In the genomic region with DNA sequence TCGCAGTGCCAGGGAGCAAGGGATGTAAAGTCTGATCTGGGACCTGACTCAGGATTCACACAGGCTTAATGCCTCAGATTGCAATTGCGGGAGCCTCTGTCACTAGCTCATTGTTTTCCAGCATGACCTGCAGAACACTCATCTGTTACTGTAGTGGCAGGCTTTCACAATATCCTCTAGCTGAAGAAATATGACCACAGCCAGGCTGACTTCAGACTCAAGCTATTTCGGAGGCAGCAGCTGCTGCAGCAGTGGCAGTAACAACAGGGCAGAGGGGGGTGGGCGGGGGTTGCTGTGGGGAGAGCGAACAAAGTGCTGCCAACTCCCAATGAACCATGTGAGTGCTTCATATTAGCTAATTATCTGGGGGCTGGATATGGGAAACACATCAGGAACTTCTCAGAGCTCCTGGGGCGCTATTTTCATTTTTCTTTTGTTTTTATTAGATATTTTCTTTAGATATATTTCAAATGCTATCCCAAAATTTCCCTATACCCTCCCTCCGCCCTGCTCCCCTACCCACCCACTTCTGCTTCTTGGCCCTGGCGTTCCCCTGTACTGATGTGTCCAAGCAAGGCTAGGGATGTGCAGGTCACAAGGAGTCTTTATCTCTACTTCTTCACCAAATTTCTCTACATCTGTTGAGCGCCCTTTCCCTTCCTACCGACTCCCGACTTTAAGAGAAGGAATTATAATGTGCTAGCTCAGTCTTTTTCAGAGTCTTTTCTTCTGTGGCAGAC, we compare ENCODE assay signal across 10 mouse cellular contexts.
DNase-seq lines count a peak whose midpoint lies in the region; ATAC-seq and TF ChIP-seq lines count a peak whose summit lies in the region.
"Had no signal": no experiment of that assay in that cellular context is flagged by ENCODE, and none has a peak within 500 bp of the region (broad histone marks: within the 10 kb centered on the region; RNA-seq: fewer than 3 reads in every experiment).

No protein-coding gene starts in this region.

- H3K9ac ChIP-seq in lung, embryonic 16.5 days (ENCODE audit: low read length), result no peak overlapping the region
- no peak overlapping the region for H3K9ac ChIP-seq in forebrain, embryonic 11.5 days (ENCODE audit: low read length)
- H3K9ac ChIP-seq: embryonic facial prominence, embryonic 12.5 days; hindbrain, embryonic 13.5 days had no signal

- H3K36me3 ChIP-seq in lung, embryonic 16.5 days (ENCODE audit: control insufficient read depth, insufficient read depth, low read length), result no peaks in the 10 kb centered on the region
- H3K36me3 ChIP-seq in forebrain, embryonic 10.5 days (replicated peaks), result no peaks in the 10 kb centered on the region
- no peaks in the 10 kb centered on the region for H3K36me3 ChIP-seq in forebrain, embryonic 11.5 days (ENCODE audit: control insufficient read depth, insufficient read depth, low read length)
- H3K36me3 ChIP-seq: embryonic facial prominence, embryonic 12.5 days; hindbrain, embryonic 13.5 days had no signal

- no peaks in the 10 kb centered on the region for H3K27me3 ChIP-seq in lung, embryonic 16.5 days (ENCODE audit: control insufficient read depth, insufficient read depth, low read depth, low read length)
- no peaks in the 10 kb centered on the region for H3K27me3 ChIP-seq in forebrain, embryonic 10.5 days (ENCODE audit: poor library complexity, severe bottlenecking)
- H3K27me3 ChIP-seq in forebrain, embryonic 11.5 days (ENCODE audit: control insufficient read depth, insufficient read depth, low read length), result no peaks in the 10 kb centered on the region
- H3K27me3 ChIP-seq: embryonic facial prominence, embryonic 12.5 days; hindbrain, embryonic 13.5 days had no signal

- no peak for TF ChIP-seq CTCF in embryonic fibroblast, embryonic 13.5 days (IDR thresholded peaks at IDR 0.05; ENCODE audit: borderline replicate concordance, insufficient read depth, low read length)

- H3K4me2 ChIP-seq in lung, embryonic 16.5 days (ENCODE audit: low read depth, low read length), result no peak overlapping the region
- H3K4me2 ChIP-seq in forebrain, embryonic 11.5 days (ENCODE audit: low read depth, low read length, severe bottlenecking), result no peak overlapping the region
- H3K4me2 ChIP-seq: embryonic facial prominence, embryonic 12.5 days; hindbrain, embryonic 13.5 days had no signal

- no peaks in the 10 kb centered on the region for H3K9me3 ChIP-seq in lung, embryonic 16.5 days (ENCODE audit: control insufficient read depth, low read length)
- H3K9me3 ChIP-seq in forebrain, embryonic 10.5 days, result no peaks in the 10 kb centered on the region
- no peaks in the 10 kb centered on the region for H3K9me3 ChIP-seq in forebrain, embryonic 11.5 days (ENCODE audit: control insufficient read depth, low read length)
- H3K9me3 ChIP-seq: embryonic facial prominence, embryonic 12.5 days; hindbrain, embryonic 13.5 days had no signal

- peaks cover 5% of the 10 kb centered on the region; the same call in 1 of the 2 replicates for H3K4me1 ChIP-seq in embryonic fibroblast, embryonic 13.5 days (ENCODE audit: control insufficient read depth, insufficient read depth, low read length)
- no peaks in the 10 kb centered on the region for H3K4me1 ChIP-seq in lung, embryonic 16.5 days (replicated peaks; ENCODE audit: control insufficient read depth, insufficient read depth, low read length)
- H3K4me1 ChIP-seq in forebrain, embryonic 10.5 days, result no peaks in the 10 kb centered on the region
- no peaks in the 10 kb centered on the region for H3K4me1 ChIP-seq in forebrain, embryonic 11.5 days (replicated peaks; ENCODE audit: control insufficient read depth, insufficient read depth, low read length)
- H3K4me1 ChIP-seq: embryonic facial prominence, embryonic 12.5 days had no signal

- peak; percentile 64 for ATAC-seq in lung, embryonic 16.5 days (ENCODE audit: low read depth)
- ATAC-seq in forebrain, embryonic 11.5 days (replicated peaks; ENCODE audit: low FRiP score), result no peak

- 49% methylated on average over 11 of the region's 11 CpGs for WGBS in lung, embryonic 16.5 days
- 62% methylated on average over 11 of the region's 11 CpGs for WGBS in forebrain, embryonic 10.5 days
- 60% methylated on average over 11 of the region's 11 CpGs for WGBS in forebrain, embryonic 11.5 days

- TF ChIP-seq POLR2A in embryonic fibroblast, embryonic 13.5 days (IDR thresholded peaks at IDR 0.05; ENCODE audit: low read depth, low read length), result no peak

- H3K4me3 ChIP-seq in embryonic fibroblast, embryonic 13.5 days (ENCODE audit: insufficient read depth, low read length), result no peak overlapping the region
- H3K4me3 ChIP-seq in lung, embryonic 16.5 days (ENCODE audit: low read length), result no peak overlapping the region
- no peak overlapping the region for H3K4me3 ChIP-seq in forebrain, embryonic 10.5 days
- no peak overlapping the region for H3K4me3 ChIP-seq in forebrain, embryonic 11.5 days (ENCODE audit: low read depth, low read length)
- H3K4me3 ChIP-seq: embryonic facial prominence, embryonic 12.5 days; hindbrain, embryonic 13.5 days had no signal

- peak; percentile 13 for DNase-seq in embryo, embryonic 11 days
- no peak for DNase-seq in embryo, embryonic 10 days (ENCODE audit: low spot score)
- DNase-seq in 3134 (ENCODE audit: extremely low read depth, insufficient read length, low spot score), result peak; percentile 76
- DNase-seq in cerebellum, postnatal 25 days, result no peak
- DNase-seq in forebrain, embryonic 10.5 days (ENCODE audit: extremely low spot score, low spot score), result no peak
- DNase-seq in forebrain, embryonic 11.5 days (ENCODE audit: low spot score), result no peak

- H3K27ac ChIP-seq in embryonic fibroblast, embryonic 13.5 days (ENCODE audit: insufficient read depth, low read length), result peak overlapping the region; percentile 58
- H3K27ac ChIP-seq in lung, embryonic 16.5 days (ENCODE audit: low read length), result no peak overlapping the region
- H3K27ac ChIP-seq in forebrain, embryonic 10.5 days, result no peak overlapping the region
- no peak overlapping the region for H3K27ac ChIP-seq in forebrain, embryonic 11.5 days (ENCODE audit: low read depth, low read length)
- H3K27ac ChIP-seq: embryonic facial prominence, embryonic 12.5 days; hindbrain, embryonic 13.5 days had no signal

Comparison
In these comparisons a context has a peak if more than half of its experiments do, and no peak if none do; other contexts are left out.
1. DNase-seq: peak in embryo, embryonic 11 days (single experiment) and 3134 (single experiment); none in embryo, embryonic 10 days (single experiment), cerebellum, postnatal 25 days (0 of 2), forebrain, embryonic 10.5 days (single experiment) and forebrain, embryonic 11.5 days (single experiment).